Mouse (Mus musculus) hindbrain, postnatal 0 days (tissue): ENCODE data around the gene Socs7. TPM values are rescaled to one million over a fixed set of nuclear protein-coding genes. Genes with fewer than 3 reads are reported as not detected.

Experiments
- ATAC-seq: fragments of 200-750 bp; cut with Nextera tagmentation; 2 replicates; pipeline ENCODE4 v1.8.0; 2017; ENCODE audit warnings: mild to moderate bottlenecking, moderate TSS enrichment, moderate library complexity
- DNase-seq: peaks from one replicate; pipeline ENCODE4 v3.0.0-alpha.2; 2015; ENCODE audit warnings: low spot score
- H3K27ac ChIP-seq: fragments of 300-500 bp; sonication (generic); 2 replicates; pipeline ENCODE4 v1.5.1; 2014; ENCODE audit warnings: mild to moderate bottlenecking
- H3K27me3 ChIP-seq: fragments of 300-500 bp; sonication (generic); 2 replicates; pipeline ENCODE4 v1.6.1; 2014; ENCODE audit warnings: low read length, mixed read lengths; ENCODE audit not compliant: insufficient read depth
- H3K36me3 ChIP-seq: fragments of 300-500 bp; sonication (generic); 2 replicates; pipeline ENCODE4 v1.6.1; 2014; ENCODE audit warnings: low read length, mixed read lengths; ENCODE audit not compliant: insufficient read depth
- H3K4me1 ChIP-seq: fragments of 300-500 bp; sonication (generic); 2 replicates; pipeline ENCODE4 v1.6.1; 2014; ENCODE audit warnings: antibody characterized with exemption, low read length, mixed read lengths; ENCODE audit not compliant: insufficient read depth
- H3K4me2 ChIP-seq: fragments of 300-500 bp; sonication (generic); 2 replicates; pipeline ENCODE4 v1.6.1; 2014; ENCODE audit warnings: low read depth, mild to moderate bottlenecking, low read length, moderate library complexity, mixed read lengths
- H3K4me3 ChIP-seq: fragments of 300-500 bp; sonication (generic); 2 replicates; pipeline ENCODE4 v1.5.1; 2014; ENCODE audit warnings: low read length
- H3K9ac ChIP-seq: fragments of 300-500 bp; sonication (generic); replicated peaks from 2 replicates; pipeline ENCODE4 v1.6.1; 2014; ENCODE audit warnings: mild to moderate bottlenecking, low read length, moderate library complexity, mixed read lengths
- H3K9me3 ChIP-seq: fragments of 300-500 bp; sonication (generic); 2 replicates; pipeline ENCODE4 v1.6.1; 2016; ENCODE audit warnings: low read length, mixed read lengths
- CTCF ChIP-seq: IDR thresholded peaks from 2 replicates; pipeline ENCODE4 v1.5.1; 2016; ENCODE audit warnings: antibody characterized with exemption, control low read depth, low read depth
- WGBS: fragments of 180-500 bp; shearing (Covaris S2); extraction: QIAGEN DNeasy Blood & Tissue Kit; methylation state at CpG from one replicate; pipeline ENCODE4 v1.1.7; 2014; 5-methylcytosine and 5-hydroxymethylcytosine counted together
- polyA plus RNA-seq: library from polyadenylated mRNA; unstranded; fragments of >200 nt; fragmentation: Nextera tagmentation; extraction: Ambion mirVana; gene quantifications from 2 replicates; pipeline ENCODE4 v1.2.1, GENCODE M21; 2015
- total RNA-seq: library from RNA; depleted of rRNA; stranded (reverse); fragments of >200 nt; gene quantifications from 2 replicates; pipeline ENCODE4 v1.2.3, GENCODE M21; 2014

Gene Socs7
- total and polyA plus RNA-seq, 2 experiments from 2014 or later = 5.9 to 59.0 TPM

DNA sequence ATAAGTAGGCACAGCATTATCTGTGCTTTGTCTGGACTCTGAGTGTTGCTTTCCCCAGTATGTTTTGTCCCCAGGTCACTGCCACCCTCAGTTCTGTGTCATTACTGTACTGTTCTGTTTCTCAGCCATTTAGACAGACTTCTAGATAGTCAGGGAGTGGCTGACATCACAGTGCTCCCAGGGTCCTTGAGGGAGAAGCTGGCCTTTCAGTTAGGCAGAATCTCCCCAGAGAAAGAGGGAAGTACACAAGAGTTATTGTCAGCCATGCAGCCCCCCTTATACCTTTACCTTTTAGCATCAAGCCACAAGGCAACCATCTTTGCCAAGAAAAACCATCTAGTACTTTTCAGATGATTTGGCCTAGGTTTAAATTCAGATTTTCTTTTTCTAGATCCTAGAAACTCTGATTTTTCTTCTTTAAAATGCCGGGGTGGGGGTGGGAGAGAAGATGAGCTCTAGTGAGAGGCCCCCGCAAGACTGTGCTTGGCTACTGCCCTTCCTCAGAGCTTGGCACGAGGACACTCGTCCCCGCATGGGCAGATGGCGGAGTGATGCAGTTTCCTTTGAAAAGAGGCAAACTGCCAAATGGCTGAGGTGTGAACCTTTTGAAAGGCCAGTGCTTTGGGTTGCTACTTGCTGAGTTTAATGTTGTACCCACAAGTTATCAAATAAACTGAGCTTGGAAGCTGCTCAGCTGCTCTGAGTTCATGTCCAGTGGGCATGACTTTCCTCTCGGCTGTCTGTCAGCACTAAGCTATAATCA lies 8.2 kb downstream of the Socs7 start:
- Histone ChIP-seq H3K9me3 (no peaks in the 10 kb centered on the region), H3K4me2 (0 out of 2 replicates have a peak overlapping the region, but pooled peaks have one; percentile 5), H3K36me3 (0 out of 2 replicates have a peak, but pooled peaks cover 3% of the 10 kb centered on the region), H3K4me1 (peaks cover 14% of the 10 kb centered on the region), H3K27ac (peak overlapping the region; percentile 60; the same call in 1 of the 2 replicates), H3K4me3 (no peak overlapping the region), H3K27me3 (no peaks in the 10 kb centered on the region), H3K9ac (no peak overlapping the region)
- TF ChIP-seq CTCF = no peak
- ATAC-seq (0 out of 2 replicates have a peak, but pooled peaks have one; percentile 32), DNase-seq (peak; percentile 83)
- 39% methylated on average over 7 of the region's 7 CpGs for WGBS

DNA sequence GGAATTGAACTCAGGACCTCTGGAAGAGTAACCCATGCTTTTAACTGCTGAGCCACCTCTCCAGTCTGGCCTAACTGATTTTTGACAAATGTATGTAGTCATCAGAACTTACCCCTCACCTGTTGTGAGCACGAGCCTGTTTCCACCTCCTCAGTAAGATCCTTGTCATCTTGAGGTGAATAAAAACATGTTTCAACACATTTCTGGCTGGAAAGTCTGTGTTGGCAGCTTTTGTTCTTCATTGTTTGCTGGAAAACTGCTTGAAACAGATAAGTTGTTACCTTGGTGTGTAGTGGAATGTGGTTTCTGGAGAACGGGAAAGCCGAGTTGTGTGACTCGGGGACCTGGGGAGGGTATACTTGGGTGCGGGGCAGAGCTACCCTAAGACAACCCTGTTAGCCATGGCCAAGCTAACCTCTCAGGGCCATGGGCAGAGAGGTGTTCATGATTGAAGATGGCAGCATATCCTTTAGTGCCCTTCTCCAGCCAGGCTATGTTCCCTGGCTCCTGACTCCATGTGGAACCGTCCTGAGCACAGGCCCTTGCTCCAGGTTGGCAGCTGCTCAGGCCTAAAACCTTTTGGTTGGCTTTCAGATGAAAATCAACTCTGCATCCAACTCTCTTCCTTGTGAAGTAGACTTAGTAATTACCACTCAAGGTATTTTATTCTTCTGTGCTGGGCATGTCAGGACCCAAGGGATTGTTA lies 10.0 kb downstream of the Socs7 start:
- WGBS = 75% methylated on average over 6 of the region's 6 CpGs
- Histone ChIP-seq H3K9ac (no peak overlapping the region), H3K4me3 (no peak overlapping the region), H3K36me3 (peaks cover 18% of the 10 kb centered on the region), H3K4me2 (no peak overlapping the region), H3K9me3 (no peaks in the 10 kb centered on the region), H3K27ac (no peak overlapping the region), H3K4me1 (peaks cover 11% of the 10 kb centered on the region; the same call in 1 of the 2 replicates), H3K27me3 (no peaks in the 10 kb centered on the region)
- ATAC-seq (no peak), DNase-seq (no peak)
- TF ChIP-seq CTCF = no peak

DNA sequence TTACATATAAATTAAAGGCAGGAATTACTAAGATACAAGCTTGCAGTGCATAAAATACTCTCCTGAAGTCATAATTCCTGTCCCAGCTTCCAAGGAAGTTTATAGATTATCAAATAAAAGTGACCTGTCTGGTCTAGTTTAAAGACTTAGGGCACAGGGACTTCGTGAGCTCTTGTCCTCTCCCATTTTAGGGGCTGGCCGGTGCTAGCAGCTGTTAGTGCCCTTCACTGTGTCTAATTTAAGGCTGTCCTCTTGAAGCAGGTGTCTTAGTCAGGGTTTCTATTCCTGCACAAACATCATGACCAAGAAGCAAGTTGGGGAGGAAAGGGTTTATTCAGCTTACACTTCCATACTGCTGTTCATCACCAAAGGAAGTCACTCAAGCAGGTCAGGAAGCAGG lies 11.1 kb downstream of the Socs7 start:
- Histone ChIP-seq H3K27me3 (no peaks in the 10 kb centered on the region), H3K4me1 (peaks cover 11% of the 10 kb centered on the region; the same call in 1 of the 2 replicates), H3K27ac (no peak overlapping the region), H3K36me3 (peaks cover 29% of the 10 kb centered on the region), H3K4me2 (no peak overlapping the region), H3K4me3 (no peak overlapping the region), H3K9me3 (no peaks in the 10 kb centered on the region), H3K9ac (no peak overlapping the region)
- no peak for ATAC-seq
- 90% methylated on average over 2 of the region's 2 CpGs for WGBS
- TF ChIP-seq CTCF = no peak
- no peak for DNase-seq

DNA sequence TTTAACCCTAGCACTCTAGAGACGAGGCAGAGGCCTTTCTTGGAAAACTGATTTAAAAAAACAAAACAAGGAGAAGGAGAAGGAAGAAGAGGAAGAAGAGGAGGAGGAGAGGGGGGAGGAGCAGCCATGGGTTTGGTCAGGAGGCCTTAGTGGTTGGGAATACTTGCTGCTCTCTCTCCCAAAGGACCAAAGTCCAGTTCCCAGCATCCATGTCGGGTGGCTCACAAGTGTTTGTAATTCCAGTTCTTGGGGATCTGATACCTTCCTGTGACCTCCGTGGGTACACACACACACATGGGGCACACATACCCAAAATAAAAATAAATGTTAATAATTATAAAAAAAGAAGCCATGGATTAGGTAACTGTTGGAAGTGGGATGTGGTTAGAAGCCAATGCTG lies 17.7 kb downstream of the Socs7 start:
- peaks cover 53% of the 10 kb centered on the region for H3K36me3 ChIP-seq
- DNase-seq (no peak), ATAC-seq (no peak)
- no peak overlapping the region for H3K4me2 ChIP-seq
- H3K4me1 ChIP-seq = no peaks in the 10 kb centered on the region
- no peak overlapping the region for H3K4me3 ChIP-seq
- TF ChIP-seq CTCF = no peak
- no peaks in the 10 kb centered on the region for H3K9me3 ChIP-seq
- H3K27me3 ChIP-seq = no peaks in the 10 kb centered on the region
- no peak overlapping the region for H3K27ac ChIP-seq
- no peak overlapping the region for H3K9ac ChIP-seq
- WGBS = 78% methylated on average over 3 of the region's 3 CpGs

DNA sequence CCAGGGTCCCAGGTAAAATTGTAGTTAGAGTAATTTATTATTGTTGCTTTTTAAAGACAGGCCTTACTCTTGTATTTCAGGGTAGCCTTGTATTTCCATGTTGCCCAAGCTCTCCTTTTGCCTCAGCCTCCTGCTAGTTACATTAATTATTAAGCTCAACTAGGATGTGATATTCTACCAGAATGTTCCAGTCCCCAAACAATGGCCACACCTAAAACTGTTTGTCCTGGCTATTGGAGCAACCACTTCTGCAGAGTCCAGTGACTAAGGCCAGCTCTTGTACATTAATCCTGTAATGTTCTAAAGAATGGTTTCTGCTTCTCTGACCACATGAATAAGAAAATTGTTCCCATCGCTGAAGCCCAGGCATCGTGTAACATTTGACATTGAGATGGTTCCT lies 20.7 kb downstream of the Socs7 start:
- ATAC-seq (no peak), DNase-seq (no peak)
- peaks cover 43% of the 10 kb centered on the region for H3K36me3 ChIP-seq
- TF ChIP-seq CTCF = no peak
- 88% methylated on average over 2 of the region's 2 CpGs for WGBS
- H3K9ac ChIP-seq = no peak overlapping the region
- H3K27ac ChIP-seq = no peak overlapping the region
- no peaks in the 10 kb centered on the region for H3K4me1 ChIP-seq
- H3K9me3 ChIP-seq = no peaks in the 10 kb centered on the region
- H3K4me3 ChIP-seq = no peak overlapping the region
- no peaks in the 10 kb centered on the region for H3K27me3 ChIP-seq
- no peak overlapping the region for H3K4me2 ChIP-seq

DNA sequence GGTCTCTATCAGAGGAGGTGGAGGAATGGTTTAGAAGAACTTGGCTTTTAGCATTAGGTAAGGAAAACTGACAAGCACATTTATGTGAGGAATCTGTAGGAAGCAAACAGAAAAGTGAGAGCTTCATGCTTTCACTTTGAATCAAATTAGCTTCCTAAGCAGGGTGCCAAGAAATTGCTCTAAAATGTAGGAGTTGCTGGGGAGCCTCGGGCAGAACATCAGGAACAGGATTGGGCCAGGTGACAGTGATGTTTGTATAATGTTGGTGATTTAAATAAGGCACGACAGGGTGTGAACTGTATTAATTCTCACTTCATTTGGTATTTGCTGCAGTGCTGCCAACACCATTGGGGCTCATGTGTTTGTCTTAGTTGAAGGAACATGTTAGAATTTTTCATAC lies 21.4 kb downstream of the Socs7 start:
- DNase-seq (no peak), ATAC-seq (no peak)
- Histone ChIP-seq H3K27ac (no peak overlapping the region), H3K27me3 (no peaks in the 10 kb centered on the region), H3K9ac (no peak overlapping the region), H3K36me3 (peaks cover 37% of the 10 kb centered on the region), H3K4me2 (no peak overlapping the region), H3K9me3 (no peaks in the 10 kb centered on the region), H3K4me3 (no peak overlapping the region), H3K4me1 (no peaks in the 10 kb centered on the region)
- no peak for TF ChIP-seq CTCF
- 57% methylated on average over 2 of the region's 2 CpGs for WGBS
